Mouse (Mus musculus) inflammation-experienced regulatory T-cells, adult 6 months (primary cell): ENCODE measurements around the gene Dglucy. TPM values are rescaled to one million over a fixed set of nuclear protein-coding genes. Genes with fewer than 3 reads are reported as not detected.
A peak's percentile ranks its signal among the peaks of the same experiment; 100 is the strongest.

Experiments
- ATAC-seq: one replicate; pipeline ENCODE4 v1.8.0; 2017
- polyA plus RNA-seq, 3 experiments: library from polyadenylated mRNA; unstranded; fragments of 100-300 nt; shearing (Covaris generic); gene quantifications; one replicate each; pipeline ENCODE4 v1.2.1; 2017

The Dglucy gene
- 10 to 100 TPM; 12.6 to 19.5 (median 14.1) TPM for polyA plus RNA-seq

GRCm38 (mm10) chr12:100778934-100779865 is at the start of gene Dglucy:
TSS of gene Dglucy (plus strand) at chr12:100779057.
- ATAC-seq, result peak; percentile 89

- ATAC-seq, result no peak
These were observed 43.7 kb upstream of the Dglucy start for GRCm38 (mm10) chr12:100735156-100735555.

GRCm38 (mm10) chr12:100735581-100735980 is 43.3 kb upstream of the Dglucy start:
- no peak for ATAC-seq

GRCm38 (mm10) chr12:100738498-100738897 is 40.4 kb upstream of the Dglucy start:
- no peak for ATAC-seq

- ATAC-seq, result no peak
These were observed 39.8 kb upstream of the Dglucy start for GRCm38 (mm10) chr12:100739011-100739570.

GRCm38 (mm10) chr12:100740313-100740712 is 38.5 kb upstream of the Dglucy start:
- ATAC-seq, result no peak

- no peak for ATAC-seq
These were observed 36.4 kb upstream of the Dglucy start for GRCm38 (mm10) chr12:100742468-100742867.

GRCm38 (mm10) chr12:100752977-100753376 is 25.9 kb upstream of the Dglucy start:
- no peak for ATAC-seq

- ATAC-seq, result no peak
These were observed 25.1 kb upstream of the Dglucy start for GRCm38 (mm10) chr12:100753716-100754115.

GRCm38 (mm10) chr12:100757427-100757826 is 21.4 kb upstream of the Dglucy start:
- ATAC-seq, result no peak

- no peak for ATAC-seq
These were observed 16.0 kb upstream of the Dglucy start for GRCm38 (mm10) chr12:100762663-100763425.

GRCm38 (mm10) chr12:100764329-100765018 is 14.4 kb upstream of the Dglucy start:
- ATAC-seq, result no peak

- no peak for ATAC-seq
These were observed 9.0 kb upstream of the Dglucy start for GRCm38 (mm10) chr12:100769871-100770270.

GRCm38 (mm10) chr12:100770765-100771164 is 8.1 kb upstream of the Dglucy start:
- no peak for ATAC-seq

GRCm38 (mm10) chr12:100772230-100772984 is 6.5 kb upstream of the Dglucy start:
- ATAC-seq, result no peak

- ATAC-seq, result no peak
These were observed 4.1 kb upstream of the Dglucy start for GRCm38 (mm10) chr12:100774756-100775155.

- no peak for ATAC-seq
These were observed 3.6 kb upstream of the Dglucy start for GRCm38 (mm10) chr12:100775291-100775690.

- ATAC-seq, result no peak
These were observed 2.8 kb upstream of the Dglucy start for GRCm38 (mm10) chr12:100775911-100776581.

GRCm38 (mm10) chr12:100776991-100777390 is 1.9 kb upstream of the Dglucy start:
- ATAC-seq, result no peak

- ATAC-seq, result no peak
These were observed 452 bp upstream of the Dglucy start for GRCm38 (mm10) chr12:100778276-100778933.

- no peak for ATAC-seq
These were observed 1.6 kb downstream of the Dglucy start for GRCm38 (mm10) chr12:100780416-100780815.
